Mouse (Mus musculus) intestine, postnatal 0 days (tissue): ENCODE data around the gene Mettl11b. TPM values are rescaled to one million over a fixed set of nuclear protein-coding genes. Genes with fewer than 3 reads are reported as not detected.

Source experiments
- ATAC-seq: fragments of 200-750 bp; cut with Nextera tagmentation; 2 replicates; pipeline ENCODE4 v1.8.0; 2017; ENCODE audit warnings: mild to moderate bottlenecking, moderate TSS enrichment, moderate library complexity
- H3K27ac ChIP-seq: fragments of 300-500 bp; sonication (generic); 2 replicates; pipeline ENCODE4 v1.5.1; 2014; ENCODE audit warnings: mild to moderate bottlenecking, low read depth, low read length, moderate library complexity
- H3K27me3 ChIP-seq: fragments of 300-500 bp; sonication (generic); replicated peaks from 2 replicates; pipeline ENCODE4 v1.6.1; 2014; ENCODE audit warnings: low read length, mixed read lengths; ENCODE audit not compliant: control insufficient read depth, insufficient read depth
- H3K36me3 ChIP-seq: fragments of 300-500 bp; sonication (generic); 2 replicates; pipeline ENCODE4 v1.6.1; 2014; ENCODE audit warnings: mild to moderate bottlenecking, moderate library complexity; ENCODE audit not compliant: control insufficient read depth, insufficient read depth
- H3K4me1 ChIP-seq: fragments of 300-500 bp; sonication (generic); replicated peaks from 2 replicates; pipeline ENCODE4 v1.6.1; 2014; ENCODE audit warnings: antibody characterized with exemption, low read length, mixed read lengths; ENCODE audit not compliant: control insufficient read depth, insufficient read depth
- H3K4me2 ChIP-seq: fragments of 300-500 bp; sonication (generic); replicated peaks from 2 replicates; pipeline ENCODE4 v1.6.1; 2014; ENCODE audit warnings: low read depth, mild to moderate bottlenecking, moderate library complexity
- H3K4me3 ChIP-seq: fragments of 300-500 bp; sonication (generic); 2 replicates; pipeline ENCODE4 v1.5.1; 2014; ENCODE audit warnings: low read depth, low read length
- H3K9ac ChIP-seq: fragments of 300-500 bp; sonication (generic); 2 replicates; pipeline ENCODE4 v1.6.1; 2014; ENCODE audit warnings: mild to moderate bottlenecking, low read depth, low read length
- H3K9me3 ChIP-seq: fragments of 300-500 bp; sonication (generic); 2 replicates; pipeline ENCODE4 v1.6.1; 2016; ENCODE audit warnings: mixed run types; ENCODE audit not compliant: control insufficient read depth
- CTCF ChIP-seq: sonication (generic); IDR thresholded peaks from 2 replicates; pipeline ENCODE4 v1.5.1; 2016; ENCODE audit warnings: low read depth, mild to moderate bottlenecking, control low read depth, antibody characterized with exemption, moderate library complexity
- WGBS: fragments of 180-500 bp; shearing (Covaris S2); extraction: QIAGEN DNeasy Blood & Tissue Kit; methylation state at CpG from one replicate; pipeline ENCODE4 v1.1.7; 2014; 5-methylcytosine and 5-hydroxymethylcytosine counted together
- polyA plus RNA-seq: library from polyadenylated mRNA; unstranded; fragments of >200 nt; fragmentation: Nextera tagmentation; extraction: Ambion mirVana; gene quantifications from 2 replicates; pipeline ENCODE4 v1.2.1, GENCODE M21; 2015

Mettl11b gene
- polyA plus RNA-seq, 1 experiment from 2014 or later, result not detected

DNA sequence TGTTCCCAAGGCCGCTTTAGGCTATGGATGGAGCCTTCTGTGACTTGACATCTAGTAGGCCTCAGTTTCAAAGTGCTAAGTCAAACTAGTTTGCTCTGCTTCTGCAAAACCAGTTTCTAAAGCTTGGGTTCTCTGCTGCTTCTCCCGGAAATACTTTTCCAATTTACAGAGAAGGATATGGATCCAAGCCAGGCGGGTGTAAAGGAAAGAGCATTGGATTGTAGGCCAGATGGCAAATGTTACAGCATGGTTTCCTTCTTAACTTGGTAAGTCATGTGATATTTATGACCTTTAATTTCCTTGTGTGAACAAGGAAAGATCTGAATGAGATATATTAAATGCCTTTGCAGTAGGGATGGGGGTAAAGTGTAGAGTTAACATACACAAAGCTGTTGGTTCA lies 52.2 kb downstream of the Mettl11b start:
- no peaks in the 10 kb centered on the region for H3K36me3 ChIP-seq
- no peak overlapping the region for H3K27ac ChIP-seq
- no peak overlapping the region for H3K4me3 ChIP-seq
- no peaks in the 10 kb centered on the region for H3K27me3 ChIP-seq
- no peak for ATAC-seq
- H3K9ac ChIP-seq, result no peak overlapping the region
- H3K4me1 ChIP-seq, result no peaks in the 10 kb centered on the region
- WGBS, result 83% methylated on average over 3 of the region's 3 CpGs
- no peaks in the 10 kb centered on the region for H3K9me3 ChIP-seq
- no peak overlapping the region for H3K4me2 ChIP-seq
- no peak for TF ChIP-seq CTCF

GRCm38 (mm10) chr1:163671326-163671725 lies 53.7 kb downstream of the Mettl11b start:
- Histone ChIP-seq H3K4me1 (no peaks in the 10 kb centered on the region), H3K9ac (no peak overlapping the region), H3K36me3 (no peaks in the 10 kb centered on the region), H3K4me2 (no peak overlapping the region), H3K27me3 (no peaks in the 10 kb centered on the region), H3K4me3 (no peak overlapping the region), H3K9me3 (no peaks in the 10 kb centered on the region), H3K27ac (no peak overlapping the region)
- WGBS, result 68% methylated on average over 4 of the region's 4 CpGs
- ATAC-seq, result no peak
- no peak for TF ChIP-seq CTCF

- no peak overlapping the region for H3K4me2 ChIP-seq
- H3K27ac ChIP-seq, result no peak overlapping the region
- no peaks in the 10 kb centered on the region for H3K9me3 ChIP-seq
- TF ChIP-seq CTCF, result no peak
- no peaks in the 10 kb centered on the region for H3K36me3 ChIP-seq
- H3K27me3 ChIP-seq, result no peaks in the 10 kb centered on the region
- no peak for ATAC-seq
- H3K4me3 ChIP-seq, result no peak overlapping the region
- H3K9ac ChIP-seq, result no peak overlapping the region
- no peaks in the 10 kb centered on the region for H3K4me1 ChIP-seq
- 27% methylated on average over 4 of the region's 4 CpGs for WGBS
Observed at GRCm38 (mm10) chr1:163670702-163671101, 54.3 kb downstream of the Mettl11b start.

DNA sequence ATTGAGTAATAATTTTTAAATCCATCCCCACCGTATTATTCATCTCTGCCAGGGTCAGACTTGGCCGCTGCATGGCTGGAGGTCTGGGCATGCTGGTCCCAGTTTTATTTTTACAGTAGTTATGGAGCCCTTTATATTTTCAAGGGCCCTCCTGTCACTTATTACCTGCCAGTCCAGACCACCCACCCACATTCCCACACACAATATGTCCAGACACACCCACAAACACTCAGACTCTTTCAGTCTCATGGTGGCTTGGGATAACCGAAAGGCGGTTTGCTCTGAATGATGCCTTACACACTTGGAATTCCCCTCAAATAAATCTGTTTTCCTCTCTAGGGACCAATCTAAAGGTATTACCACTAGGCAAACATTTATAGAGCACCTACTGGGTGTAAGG lies 55.1 kb downstream of the Mettl11b start:
- WGBS, result 88% methylated on average over 4 of the region's 4 CpGs
- H3K27me3 ChIP-seq, result no peaks in the 10 kb centered on the region

DNA sequence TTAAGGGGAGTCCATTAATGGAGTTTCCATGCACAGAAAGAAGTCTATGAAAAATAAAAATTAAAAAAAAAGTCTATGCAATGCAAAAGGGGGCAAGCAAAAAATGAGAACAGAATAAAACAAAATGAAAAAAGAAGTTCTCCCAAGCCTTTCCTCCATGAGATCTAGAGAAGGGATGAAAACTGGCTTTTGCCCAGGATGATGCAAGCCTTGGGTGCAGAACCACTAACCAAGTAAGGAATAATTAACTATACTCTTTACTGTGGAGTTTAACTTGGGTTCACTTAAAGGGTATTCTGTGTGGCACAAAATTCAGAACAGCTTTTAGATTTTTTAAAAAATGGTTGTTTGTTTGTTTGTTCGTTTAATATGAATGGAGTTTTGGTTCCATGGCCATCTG lies 62.6 kb downstream of the Mettl11b start:
- ATAC-seq, result no peak
- no peak overlapping the region for H3K9ac ChIP-seq
- H3K4me2 ChIP-seq, result no peak overlapping the region
- H3K36me3 ChIP-seq, result no peaks in the 10 kb centered on the region
- no peaks in the 10 kb centered on the region for H3K9me3 ChIP-seq
- no peaks in the 10 kb centered on the region for H3K27me3 ChIP-seq
- H3K4me3 ChIP-seq, result no peak overlapping the region
- no peaks in the 10 kb centered on the region for H3K4me1 ChIP-seq
- WGBS, result 87% methylated on average over 1 of the region's 1 CpGs
- TF ChIP-seq CTCF, result no peak
- no peak overlapping the region for H3K27ac ChIP-seq

More for the DNA sequence above, 55.1 kb downstream of the Mettl11b start:
- H3K4me3 ChIP-seq, result no peak overlapping the region
- no peak for ATAC-seq
- H3K27ac ChIP-seq, result no peak overlapping the region
- H3K4me1 ChIP-seq, result no peaks in the 10 kb centered on the region
- H3K9me3 ChIP-seq, result no peaks in the 10 kb centered on the region
- H3K9ac ChIP-seq, result no peak overlapping the region
- H3K36me3 ChIP-seq, result no peaks in the 10 kb centered on the region
- no peak for TF ChIP-seq CTCF
- no peak overlapping the region for H3K4me2 ChIP-seq

- Histone ChIP-seq H3K27ac (no peak overlapping the region), H3K4me2 (no peak overlapping the region), H3K9me3 (no peaks in the 10 kb centered on the region), H3K36me3 (no peaks in the 10 kb centered on the region), H3K9ac (no peak overlapping the region), H3K4me3 (no peak overlapping the region), H3K27me3 (no peaks in the 10 kb centered on the region), H3K4me1 (no peaks in the 10 kb centered on the region)
- no peak for TF ChIP-seq CTCF
- no peak for ATAC-seq
Observed at GRCm38 (mm10) chr1:163658535-163658928, 66.5 kb downstream of the Mettl11b start.
